Mouse (Mus musculus): ENCODE results near the gene 1300017J02Rik.

The 1300017J02Rik gene

DNA sequence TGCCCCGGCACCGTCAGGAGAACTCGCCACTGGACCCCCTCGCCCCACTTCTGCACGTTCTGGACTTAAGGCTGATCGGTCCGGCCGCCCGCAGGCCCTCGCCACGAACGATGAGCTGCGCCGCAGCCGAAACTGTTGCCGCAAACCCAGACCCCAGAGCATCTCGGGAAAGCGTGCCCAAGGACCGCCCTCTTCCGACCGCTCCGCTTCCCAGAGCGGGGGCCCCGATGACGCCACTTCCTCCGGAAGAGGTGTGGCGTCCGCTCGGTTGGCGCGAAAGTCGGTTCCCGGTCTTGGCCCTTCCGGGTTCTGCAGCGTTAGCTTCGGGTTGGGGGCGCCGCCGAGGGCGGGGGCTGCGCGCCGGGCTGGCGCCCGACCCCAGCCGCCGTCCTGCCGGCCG, at the start of gene 1300017J02Rik, which contains the start of gene Topbp1:
Gene 1300017J02Rik, minus strand, starts transcription at position 156 of the 400 bp plus-strand sequence.
Gene Topbp1, plus strand, starts transcription at position 289 of the 400 bp plus-strand sequence.
- DNase-seq = peak; percentile 99

DNA sequence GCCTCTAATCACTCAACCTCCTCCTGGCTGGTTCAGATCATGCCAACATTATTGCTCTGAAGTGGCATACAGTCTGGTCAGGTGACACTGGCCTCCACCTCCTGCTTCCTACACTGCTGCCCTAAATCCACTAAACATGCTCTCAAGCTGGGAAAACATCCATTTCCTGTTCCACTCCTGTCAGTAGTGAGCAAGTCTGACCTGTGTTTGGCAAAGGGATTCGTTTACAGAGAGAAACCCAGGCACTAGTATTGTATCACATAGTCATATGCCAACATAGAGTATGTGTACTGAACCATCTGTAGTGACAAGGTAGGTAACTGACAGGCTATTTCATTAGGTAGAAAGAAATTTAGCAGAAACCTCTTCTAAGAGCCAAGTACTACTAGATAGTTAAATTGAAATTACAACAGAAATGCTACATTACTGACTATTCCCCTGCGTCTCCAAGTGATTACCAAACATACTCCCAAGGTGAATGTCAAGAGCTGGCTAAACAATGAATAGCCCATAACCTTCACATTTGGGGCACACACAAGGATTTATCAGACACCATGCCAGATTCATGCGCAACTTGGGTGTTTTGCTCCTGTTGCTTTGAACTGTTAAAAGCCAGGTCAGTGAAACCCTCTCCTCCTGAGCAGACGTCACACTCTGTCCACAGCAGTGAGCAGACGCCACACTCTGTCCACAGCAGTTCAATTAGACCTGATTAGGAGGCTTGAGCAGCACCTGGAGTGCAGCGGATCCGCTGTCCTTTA, 48.8 kb upstream of the 1300017J02Rik start:
- DNase-seq = peak; percentile 74

DNA sequence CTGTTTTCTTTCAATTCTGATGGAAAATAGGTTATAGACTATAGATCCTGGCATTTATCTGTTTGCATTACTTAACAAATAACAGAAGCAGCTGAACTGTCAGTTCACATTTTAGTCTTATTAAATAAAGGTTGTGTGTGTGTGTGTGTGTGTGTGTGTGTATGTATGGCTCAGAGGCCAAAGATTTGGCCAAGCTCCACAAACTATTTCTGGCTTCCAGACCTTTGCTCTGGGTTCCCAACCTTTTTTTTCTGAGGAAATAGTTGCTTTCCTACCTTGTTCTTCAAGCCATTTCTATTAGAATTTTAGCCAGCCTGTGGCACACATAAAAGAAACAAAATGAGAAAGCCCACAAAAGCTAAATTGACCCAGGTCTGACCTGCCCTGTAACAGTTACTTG, 43.9 kb upstream of the 1300017J02Rik start:
- peak; percentile 37 for DNase-seq

DNA sequence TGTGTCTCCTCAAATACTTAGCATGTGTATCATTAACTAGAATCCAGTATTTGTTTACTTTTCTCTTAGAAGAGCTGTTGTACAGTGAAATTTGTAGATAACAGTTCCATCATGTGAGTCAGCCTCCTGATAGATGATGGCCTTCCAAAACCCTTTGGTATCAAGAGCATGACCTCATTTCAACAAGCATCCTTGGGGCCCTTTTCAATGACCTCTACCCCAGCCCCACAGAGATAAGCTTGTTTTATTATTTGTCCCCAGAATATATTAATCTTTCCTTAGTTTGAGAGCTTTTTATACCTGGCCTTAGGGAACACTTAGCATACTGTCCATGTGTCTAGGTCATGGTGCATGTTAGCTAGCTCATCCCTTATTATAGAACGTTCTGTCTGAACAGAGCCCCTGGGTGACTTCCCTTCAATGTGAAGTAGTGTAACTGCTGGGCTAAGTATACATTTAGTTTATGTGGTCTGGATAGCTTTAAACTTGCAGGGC, 43.2 kb upstream of the 1300017J02Rik start:
- peak; percentile 55 for DNase-seq

DNA sequence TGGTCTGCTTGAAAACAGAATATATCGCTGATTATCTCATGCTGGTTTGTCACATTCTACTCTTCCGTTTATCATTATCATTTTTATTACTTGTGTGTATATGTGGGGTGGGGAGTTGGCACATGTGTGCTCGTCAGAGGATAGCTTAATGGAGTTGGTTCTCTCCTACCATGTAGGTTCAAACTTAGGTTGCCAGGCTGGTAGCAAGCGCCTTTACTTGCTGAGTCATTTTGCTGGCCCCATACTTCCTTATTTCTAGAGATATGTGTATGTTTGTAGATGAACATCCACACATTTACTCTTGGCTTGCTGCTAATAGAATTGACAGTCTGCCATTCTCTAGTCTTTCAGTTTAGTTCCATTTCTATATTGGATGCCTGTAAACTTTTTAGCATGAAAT, 42.2 kb upstream of the 1300017J02Rik start:
- DNase-seq = peak; percentile 21

DNA sequence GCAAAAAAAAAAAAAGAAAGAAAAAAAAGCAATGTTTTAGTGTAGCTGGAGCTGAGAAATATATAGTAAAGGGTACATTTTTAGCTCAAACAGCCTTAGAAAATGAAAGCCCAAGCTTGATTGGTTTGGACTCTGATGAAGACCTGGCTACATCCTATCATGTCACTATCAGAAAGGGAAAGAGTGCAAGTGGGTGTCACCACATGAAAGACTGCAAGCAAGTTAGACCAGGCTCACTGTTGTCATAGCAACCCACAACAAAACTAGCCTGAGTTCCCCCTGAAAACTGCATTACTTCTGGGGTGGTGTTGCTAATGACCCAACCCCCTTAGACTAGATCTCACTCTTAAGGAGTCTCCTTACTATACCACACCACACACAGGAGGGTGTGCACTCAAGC, 32.0 kb upstream of the 1300017J02Rik start:
- DNase-seq = peak; percentile 85

DNA sequence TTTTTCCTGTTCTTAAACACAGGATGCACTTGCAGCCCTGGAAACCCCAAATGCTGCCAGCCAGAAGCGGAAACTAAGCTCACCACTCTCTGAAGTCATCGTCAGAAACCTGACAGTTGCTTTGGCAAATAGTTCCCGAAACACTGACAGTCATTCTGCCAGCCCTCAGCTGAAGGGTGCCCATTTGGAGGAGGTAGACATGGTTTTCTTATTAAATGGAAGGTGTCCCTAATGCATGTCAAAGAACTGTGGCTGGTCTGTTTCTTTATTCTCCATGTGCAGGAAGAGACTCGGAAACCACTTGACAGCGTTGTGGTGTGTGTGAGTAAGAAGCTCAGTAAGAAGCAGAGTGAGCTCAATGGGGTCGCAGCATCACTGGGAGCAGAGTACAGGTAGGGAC, 27.8 kb upstream of the 1300017J02Rik start:
- DNase-seq = no peak

DNA sequence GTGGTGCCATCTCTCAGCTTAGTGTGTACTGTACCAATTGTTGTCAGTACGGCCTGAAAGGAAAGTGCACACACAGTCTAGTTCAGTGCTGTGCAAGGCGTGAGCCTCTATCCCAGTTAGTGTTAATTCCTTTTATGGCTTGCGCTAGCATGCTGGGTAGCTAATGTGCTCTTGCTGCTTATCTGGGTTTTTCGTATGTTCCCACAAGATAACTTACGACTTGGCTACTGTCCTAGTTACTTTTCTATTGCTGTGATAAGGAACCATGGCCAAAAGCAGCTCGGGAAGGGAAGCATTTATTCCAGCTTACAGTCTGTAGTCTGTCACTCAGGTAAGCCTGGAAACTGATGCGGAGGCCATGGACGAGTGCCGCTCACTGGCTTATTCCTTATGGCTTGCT, 21.6 kb upstream of the 1300017J02Rik start:
- DNase-seq = no peak

DNA sequence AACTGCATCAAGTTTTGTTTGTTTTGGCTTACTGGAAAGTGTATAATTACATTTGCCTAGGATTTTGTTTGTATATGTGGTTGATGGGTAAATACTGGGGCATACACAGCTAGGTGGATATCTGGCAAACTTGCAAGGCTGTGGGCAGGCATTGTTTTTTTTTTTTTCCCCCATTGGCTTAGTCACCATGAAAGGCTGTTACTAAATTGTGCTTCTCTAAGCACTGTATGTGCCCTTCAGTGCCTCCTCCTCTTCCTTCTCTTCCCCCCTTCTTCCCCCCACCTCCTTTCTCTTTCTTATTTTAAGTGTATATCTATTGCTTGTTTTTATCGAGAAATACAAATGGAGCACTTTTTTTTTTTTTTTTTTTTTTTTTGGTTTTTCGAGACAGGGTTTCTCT, 19.8 kb upstream of the 1300017J02Rik start:
- DNase-seq = no peak

DNA sequence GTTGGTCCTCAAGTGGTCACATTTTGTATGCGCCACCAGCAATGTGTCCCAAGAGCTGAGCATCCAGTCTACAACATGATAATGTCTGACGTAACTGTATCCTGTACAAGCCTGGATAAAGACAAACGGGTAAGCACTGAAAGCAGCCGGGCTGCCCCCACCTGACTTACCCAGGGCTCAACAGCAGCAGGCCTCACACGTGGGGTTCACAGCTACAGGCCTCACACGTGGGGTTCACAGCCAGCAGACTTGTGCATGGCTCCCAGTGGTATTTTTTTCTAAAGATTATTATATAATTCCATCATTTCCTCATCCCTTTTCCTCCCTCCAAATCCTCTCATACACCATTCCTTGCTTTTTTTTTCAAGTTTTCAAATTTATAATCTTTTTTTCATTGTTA, 5.0 kb upstream of the 1300017J02Rik start:
- DNase-seq = no peak

DNA sequence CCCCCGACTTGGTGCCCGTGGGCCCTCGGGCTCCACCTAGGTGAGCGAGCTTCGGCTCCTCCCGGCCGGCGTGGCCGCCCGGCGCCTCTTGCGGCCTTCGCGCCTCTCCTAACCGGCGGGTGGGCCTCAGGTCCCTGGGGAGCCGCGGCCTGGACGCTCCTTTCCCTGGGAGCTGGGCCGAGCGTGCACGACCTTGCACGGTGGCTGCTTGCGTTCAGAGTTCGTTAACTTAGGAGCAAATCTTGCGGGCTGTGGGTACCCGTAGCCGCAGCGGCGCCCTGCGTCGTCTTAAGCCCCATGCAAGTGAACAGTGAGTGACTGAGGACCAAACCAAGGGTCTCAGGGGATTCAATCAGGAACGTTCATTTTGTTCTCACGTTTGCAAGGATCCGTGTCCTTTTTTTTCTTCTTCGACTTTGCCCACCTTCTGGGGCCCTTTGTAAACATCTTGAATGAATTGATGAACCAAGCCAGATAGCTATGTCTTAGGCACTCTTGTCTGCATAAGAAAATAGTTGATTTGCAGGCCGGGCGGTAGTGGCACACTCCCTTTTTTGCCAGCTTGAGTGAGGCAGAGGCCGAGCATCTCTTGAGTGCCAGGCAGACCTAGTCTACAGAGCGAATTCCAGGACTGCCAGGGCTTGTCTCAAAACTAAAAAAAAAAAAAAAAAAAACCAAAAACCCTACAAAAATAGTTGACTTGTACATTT, 605 bp upstream of the 1300017J02Rik start:
- DNase-seq = no peak

DNA sequence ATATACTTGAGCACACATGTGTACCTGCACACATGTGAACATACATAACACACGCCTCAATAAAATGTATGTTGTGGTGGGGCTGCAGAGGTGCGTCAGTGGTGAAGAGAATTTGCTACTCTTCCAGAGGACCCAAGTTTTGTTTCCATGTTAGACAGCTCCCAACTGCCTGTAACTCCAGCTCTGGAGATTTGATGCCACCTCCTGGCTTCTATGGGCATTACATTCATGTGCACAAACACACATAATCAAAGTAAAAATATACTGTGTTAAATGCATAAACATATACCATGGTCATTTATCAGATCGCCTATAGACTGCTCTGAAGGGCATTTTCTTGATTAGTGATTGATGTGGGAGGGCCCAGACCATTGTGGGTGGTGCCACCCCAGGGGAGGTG, 2.2 kb downstream of the 1300017J02Rik start:
- DNase-seq = no peak

DNA sequence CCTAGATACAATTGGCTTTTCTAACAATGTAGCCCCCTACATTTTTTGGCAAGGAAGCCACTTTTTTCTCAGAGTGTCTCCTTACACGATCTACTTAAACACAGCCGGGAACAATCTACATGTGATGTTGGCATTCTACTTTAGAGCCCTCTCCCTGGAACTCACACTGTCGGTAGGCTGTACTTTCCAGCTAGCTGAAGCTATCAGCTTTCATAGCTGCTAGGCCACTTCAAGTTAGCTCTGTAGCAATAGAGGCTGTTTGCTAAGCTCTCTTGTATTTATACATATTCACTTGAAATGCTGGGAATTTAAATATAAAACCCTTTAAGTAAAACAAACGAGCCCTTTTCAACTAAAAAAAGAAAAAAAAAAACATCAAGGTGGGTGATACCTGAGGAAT, 2.6 kb downstream of the 1300017J02Rik start:
- no peak for DNase-seq

DNA sequence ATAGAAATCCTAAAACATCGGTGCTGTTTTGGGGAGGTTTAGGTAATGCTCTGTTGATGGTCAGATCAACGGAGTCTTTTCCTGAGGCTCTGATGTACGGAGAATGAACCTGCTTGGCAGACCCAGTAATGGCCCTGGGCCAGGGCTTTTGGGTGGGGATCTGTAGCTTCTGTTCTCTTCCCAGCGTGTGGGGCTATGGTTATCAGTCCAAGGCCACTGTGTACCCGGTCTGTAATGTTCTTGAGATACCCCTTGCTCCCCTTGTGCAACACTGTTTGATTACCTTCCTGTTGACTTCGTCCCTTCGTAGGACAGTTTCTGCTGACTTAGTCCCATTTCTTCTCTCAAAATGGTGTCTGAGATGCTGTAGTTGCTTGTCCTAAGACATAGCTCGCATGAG, 3.8 kb downstream of the 1300017J02Rik start:
- no peak for DNase-seq

DNA sequence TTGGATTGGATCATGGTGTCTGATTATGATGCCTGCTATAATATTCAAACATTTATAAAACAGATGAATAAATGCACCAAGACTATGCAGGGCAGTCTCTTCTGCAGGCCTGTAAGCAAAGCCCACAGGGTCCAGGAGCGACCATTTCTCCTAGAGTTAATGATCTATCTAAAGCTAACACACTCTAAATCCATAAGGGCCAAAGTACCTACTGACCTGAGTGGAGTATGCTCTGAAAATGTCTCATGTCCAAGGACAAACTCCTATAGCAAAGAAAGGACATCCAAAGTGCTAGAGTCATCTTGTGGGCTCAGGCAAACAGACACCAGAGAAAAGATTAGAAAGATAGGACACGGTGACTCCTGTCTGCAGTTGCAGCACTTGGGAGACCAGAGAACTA, 10.4 kb downstream of the 1300017J02Rik start:
- no peak for DNase-seq

DNA sequence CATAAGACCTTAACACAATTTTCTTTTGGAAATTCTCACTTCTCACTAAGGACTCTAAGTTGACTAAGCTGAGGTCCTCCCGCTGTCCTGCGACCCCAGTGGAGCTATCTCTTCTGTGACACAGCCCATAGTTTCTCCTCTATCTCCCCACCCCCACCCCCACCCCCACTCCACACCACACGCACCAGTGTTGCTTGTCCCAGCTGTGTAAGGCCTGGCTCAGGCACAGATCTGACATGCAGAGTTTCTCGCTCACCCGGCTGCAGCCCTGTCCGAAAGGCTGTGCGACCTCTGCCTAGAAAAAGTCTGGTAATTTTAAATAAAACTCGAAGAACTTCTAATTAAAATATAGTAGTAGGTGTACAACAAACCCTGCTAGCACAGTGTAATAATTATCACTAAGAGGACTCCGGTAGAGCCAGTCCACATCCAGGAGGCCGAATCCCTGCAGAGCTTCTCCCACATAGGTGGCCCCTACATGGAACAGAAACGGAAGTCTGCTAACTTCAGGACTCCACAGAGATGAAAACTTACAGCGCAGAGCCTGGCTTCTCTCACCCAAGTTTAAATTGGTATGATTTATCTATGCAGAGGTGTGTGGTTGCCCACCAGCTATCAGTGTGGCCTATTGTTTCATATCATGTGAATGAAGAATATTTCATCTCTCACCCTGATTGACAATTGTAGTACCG, 16.2 kb downstream of the 1300017J02Rik start:
- DNase-seq = peak; percentile 66

DNA sequence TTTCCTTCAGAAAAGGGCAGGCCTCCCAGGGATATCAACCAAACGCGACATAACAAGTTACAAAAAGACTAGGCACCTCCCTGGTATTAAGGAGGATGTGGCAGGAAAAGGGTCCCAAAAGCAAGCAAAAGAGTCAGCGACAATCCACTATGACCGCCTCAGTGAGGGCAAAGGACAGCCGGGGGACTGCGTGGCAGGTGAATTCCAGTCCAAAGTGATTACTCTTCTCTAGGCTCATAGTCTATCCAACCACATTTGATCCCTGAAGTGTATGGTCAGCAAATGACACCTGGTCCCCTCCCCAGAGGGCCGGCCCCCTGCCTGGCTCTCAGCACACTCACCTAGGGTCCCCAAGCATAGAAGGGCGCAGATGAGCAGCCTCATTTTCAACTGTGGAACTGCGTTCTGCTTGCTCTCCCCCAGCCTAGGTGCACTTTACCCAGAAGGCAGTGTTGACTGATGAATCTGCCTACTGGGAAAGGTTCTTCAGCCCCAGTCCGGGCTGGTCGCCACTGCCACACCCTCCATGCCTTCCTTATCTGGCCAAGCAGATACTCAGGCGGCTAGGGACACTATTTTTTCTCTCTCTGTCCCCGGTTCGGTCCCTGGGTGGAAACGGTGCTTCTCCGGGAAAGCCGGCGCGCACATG, 16.9 kb downstream of the 1300017J02Rik start:
- no peak for DNase-seq

DNA sequence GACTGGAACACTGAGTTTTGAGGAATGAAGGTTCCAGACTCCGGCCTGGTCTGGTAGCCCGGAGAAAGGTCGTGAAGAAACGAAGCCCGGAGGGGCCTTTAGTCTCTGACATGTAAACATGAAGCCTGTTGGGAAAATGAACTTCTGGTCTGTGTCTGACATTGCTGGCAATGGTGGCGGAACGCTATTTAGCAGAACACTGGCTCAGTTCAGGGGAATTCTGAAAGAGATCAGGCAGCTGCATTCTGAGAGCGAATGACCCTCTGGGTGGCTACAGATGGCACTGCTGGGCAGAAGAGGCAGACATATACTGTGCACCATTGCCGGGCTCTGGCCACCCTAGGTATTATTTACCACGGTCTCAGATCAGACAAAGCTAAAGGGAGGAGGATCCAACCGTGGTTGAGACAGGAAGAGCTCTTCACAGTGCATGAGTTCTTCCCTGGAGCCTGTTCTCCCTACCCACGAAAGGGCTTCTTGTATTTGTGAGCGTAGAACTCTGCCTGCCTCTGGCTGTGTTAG, 17.9 kb downstream of the 1300017J02Rik start:
- no peak for DNase-seq

DNA sequence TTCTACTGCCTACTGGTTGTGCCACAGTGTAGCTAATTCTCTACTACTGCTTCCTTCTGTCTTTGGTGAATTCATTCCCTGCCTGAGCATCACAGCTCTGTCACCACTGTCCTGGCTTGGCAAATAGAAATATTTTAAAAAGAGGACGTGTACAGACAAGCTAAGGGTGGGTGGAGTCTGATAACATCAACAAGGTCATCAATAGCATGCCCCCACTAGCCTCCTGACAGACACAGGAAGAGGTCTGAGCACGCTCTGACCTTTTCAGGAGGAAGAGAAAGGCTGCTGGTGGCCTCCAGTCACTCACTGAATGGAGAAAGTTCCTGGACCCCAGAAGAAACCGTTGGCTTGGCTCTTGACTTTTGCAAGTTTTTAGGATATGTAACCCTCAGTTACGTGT, 18.5 kb downstream of the 1300017J02Rik start:
- DNase-seq = no peak

DNA sequence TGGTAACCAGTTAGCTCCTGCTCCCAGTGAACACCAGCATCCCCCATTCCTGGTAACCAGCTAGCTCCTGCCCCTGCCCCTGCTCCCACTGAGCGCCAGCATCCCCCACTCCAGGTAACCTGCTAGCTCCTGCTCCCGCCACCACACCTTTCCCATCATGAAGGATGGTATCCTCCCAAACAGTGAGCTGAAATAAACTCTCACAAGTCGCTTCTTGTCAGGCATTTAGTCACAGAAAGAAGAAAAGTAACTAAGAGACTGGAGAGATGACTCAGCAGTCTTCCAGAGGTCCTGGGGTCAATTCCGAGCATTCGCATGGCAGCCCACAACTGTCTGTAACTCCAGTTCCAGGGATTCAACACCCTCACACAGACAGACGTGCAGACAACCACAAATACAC, 28.0 kb downstream of the 1300017J02Rik start:
- DNase-seq = peak; percentile 64

DNA sequence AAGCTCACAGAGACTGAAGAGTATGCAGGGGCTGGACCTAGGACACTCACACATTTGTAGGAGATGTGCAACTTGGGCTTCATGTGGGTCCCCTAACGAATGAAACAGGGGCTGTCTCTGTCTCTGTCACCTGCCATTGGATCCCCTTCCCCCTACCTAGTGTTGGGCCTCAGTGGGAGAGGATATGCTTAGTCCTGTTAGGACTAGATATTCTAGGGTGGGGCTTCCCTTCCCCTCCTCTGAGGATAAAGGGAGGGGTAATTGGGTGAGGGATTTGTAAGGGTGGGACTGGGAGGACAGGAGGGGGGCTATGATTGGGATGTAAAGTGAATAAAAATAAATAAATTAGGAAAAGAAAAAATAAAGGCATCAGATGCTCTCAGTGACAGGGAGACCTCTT, 29.2 kb downstream of the 1300017J02Rik start:
- peak; percentile 25 for DNase-seq

DNA sequence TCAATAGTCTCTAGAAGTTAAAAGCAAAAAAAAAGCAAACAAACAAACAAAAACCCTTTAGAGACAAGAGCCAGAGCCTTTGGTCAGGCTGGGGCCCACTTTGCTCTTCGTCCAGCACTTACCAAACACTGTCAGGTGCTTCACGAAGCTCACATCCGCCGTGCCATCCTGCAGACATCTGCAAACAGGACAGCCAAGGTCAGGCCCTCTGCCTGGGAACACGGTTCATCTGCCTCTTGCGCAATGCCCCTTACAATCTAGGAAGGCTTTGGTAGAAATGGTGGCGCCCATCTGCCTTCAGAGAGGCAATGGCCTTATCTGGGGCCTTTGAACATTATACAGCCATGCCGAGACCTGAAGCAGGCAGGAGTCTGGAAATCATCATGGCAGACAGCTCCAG, 30.1 kb downstream of the 1300017J02Rik start:
- DNase-seq = peak; percentile 73

DNA sequence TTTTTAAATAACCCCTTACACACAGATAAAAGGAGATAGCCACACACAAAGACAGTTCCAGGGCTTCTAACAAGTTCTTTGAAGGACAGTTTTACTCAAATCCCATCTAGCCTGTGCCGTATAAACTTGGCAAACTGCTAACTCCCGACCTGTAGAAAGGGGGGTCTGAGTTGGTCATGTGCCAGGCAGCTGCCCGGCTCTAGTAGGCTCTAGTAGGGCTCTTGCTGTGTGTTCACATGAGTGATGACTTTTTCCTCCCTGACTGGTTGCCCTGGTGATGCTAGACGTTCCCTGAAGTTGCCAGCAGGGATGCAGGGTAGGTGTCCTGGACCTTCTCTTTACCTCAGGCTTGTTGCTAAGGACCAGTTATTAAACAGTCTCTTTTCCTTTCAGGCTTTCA, 33.8 kb downstream of the 1300017J02Rik start:
- DNase-seq = peak; percentile 55

Data from heart, adult 11 months (tissue).